Mouse (Mus musculus): ENCODE measurements around the gene Rnase13. TPM values are rescaled to one million over a fixed set of nuclear protein-coding genes. Genes with fewer than 3 reads are reported as not detected.

Rnase13 gene
- polyA plus RNA-seq, 1 experiment from 2014 or later = not detected

DNA sequence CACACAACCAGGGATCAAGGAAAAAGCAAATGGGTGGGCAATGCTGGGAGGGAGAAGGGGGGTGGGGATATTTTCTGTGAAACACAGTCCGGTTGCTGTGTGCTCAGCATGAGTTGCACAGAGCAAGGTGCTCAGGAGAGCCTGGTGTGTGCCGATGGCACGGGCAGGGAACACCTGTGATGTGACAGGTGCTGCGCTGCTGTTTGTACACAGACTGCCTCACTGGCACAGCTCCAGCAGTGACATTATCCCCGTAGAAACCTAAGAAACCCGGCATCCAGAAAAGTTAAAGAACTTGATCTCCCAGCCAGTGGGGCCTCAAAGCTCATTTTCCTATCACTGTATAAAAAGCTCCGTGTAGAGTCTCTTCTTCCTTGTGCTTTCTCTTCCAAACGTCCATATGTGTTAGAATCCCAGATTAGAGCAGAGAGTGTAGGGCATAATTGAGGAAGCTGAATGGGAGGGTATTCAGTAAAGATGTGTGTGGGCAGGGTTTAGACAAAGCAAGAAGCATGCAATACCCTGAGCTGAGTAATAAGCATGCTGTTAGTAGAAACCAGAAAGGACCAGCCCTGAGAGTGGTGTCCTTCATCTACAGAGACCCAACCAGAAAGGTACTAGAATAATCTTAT lies 25.9 kb downstream of the Rnase13 start:
- 78% methylated on average over 8 of the region's 8 CpGs for WGBS
- Histone ChIP-seq H3K36me3 (replicated peaks; ENCODE audit: control insufficient read depth, insufficient read depth, low read depth, low read length) (peaks cover 2% of the 10 kb centered on the region; the same call in 1 of the 2 replicates), H3K27me3 (ENCODE audit: control insufficient read depth, insufficient read depth, low read length) (no peaks in the 10 kb centered on the region), H3K4me3 (ENCODE audit: low read depth, low read length) (no peak overlapping the region), H3K27ac (replicated peaks; ENCODE audit: low read depth, low read length) (no peak overlapping the region), H3K9me3 (replicated peaks; ENCODE audit: control insufficient read depth, low read length) (no peaks in the 10 kb centered on the region), H3K4me2 (ENCODE audit: low read depth, low read length) (no peak overlapping the region), H3K4me1 (ENCODE audit: control insufficient read depth, insufficient read depth, low read length) (no peaks in the 10 kb centered on the region), H3K9ac (replicated peaks; ENCODE audit: low read length) (no peak overlapping the region)
- no peak for ATAC-seq (replicated peaks; ENCODE audit: insufficient number of reproducible peaks, low FRiP score, low TSS enrichment, low read depth)
- DNase-seq (ENCODE audit: low spot score) = no peak

DNA sequence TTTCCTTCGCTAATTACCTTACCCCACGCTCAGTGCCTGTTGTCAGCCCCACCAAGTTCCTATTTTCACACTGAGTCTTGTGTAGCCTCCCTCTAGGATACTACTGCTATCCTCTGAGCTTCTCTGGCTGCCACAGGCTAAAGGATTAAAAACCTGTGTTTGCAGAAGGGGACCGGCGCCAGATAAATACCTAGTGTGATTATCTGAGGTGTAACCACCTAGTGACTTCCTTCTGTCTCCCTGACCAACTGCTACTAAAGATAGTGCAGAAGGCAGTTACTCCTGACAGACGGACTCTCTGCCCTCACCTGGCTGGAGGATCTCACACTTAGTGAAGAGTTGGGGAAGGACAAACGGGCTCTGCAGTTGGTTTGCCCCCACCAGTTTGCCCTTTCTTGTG lies 26.6 kb downstream of the Rnase13 start:
- no peak for DNase-seq (ENCODE audit: low spot score)
- Histone ChIP-seq H3K27ac (replicated peaks; ENCODE audit: low read depth, low read length) (no peak overlapping the region), H3K4me2 (ENCODE audit: low read depth, low read length) (no peak overlapping the region), H3K36me3 (replicated peaks; ENCODE audit: control insufficient read depth, insufficient read depth, low read depth, low read length) (peaks cover 7% of the 10 kb centered on the region), H3K9me3 (replicated peaks; ENCODE audit: control insufficient read depth, low read length) (no peaks in the 10 kb centered on the region), H3K27me3 (ENCODE audit: control insufficient read depth, insufficient read depth, low read length) (no peaks in the 10 kb centered on the region), H3K4me1 (ENCODE audit: control insufficient read depth, insufficient read depth, low read length) (no peaks in the 10 kb centered on the region), H3K4me3 (ENCODE audit: low read depth, low read length) (no peak overlapping the region), H3K9ac (replicated peaks; ENCODE audit: low read length) (no peak overlapping the region)
- ATAC-seq (replicated peaks; ENCODE audit: insufficient number of reproducible peaks, low FRiP score, low TSS enrichment, low read depth) = no peak
- WGBS = 79% methylated on average over 6 of the region's 6 CpGs

DNA sequence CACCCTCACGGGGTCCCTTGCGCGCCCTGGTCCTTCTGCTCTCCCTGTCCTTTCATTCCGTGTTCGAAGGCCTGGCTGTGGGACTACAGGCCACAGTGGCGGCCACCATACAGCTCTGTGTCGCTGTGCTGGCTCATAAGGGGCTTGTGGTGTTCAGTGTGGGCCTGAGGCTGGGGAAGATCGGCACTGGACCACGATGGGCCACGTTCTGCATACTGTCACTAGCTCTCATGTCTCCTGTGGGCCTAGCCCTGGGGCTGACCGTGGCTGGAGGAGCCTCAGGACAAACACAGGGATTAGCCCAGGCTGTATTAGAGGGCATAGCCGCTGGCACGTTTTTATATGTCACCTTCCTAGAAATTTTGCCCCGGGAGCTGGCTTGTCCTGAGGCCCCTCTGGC lies 27.5 kb downstream of the Rnase13 start:
- 77% methylated on average over 14 of the region's 14 CpGs for WGBS
- no peak overlapping the region for H3K27ac ChIP-seq (replicated peaks; ENCODE audit: low read depth, low read length)
- H3K4me2 ChIP-seq (ENCODE audit: low read depth, low read length) = no peak overlapping the region

DNA sequence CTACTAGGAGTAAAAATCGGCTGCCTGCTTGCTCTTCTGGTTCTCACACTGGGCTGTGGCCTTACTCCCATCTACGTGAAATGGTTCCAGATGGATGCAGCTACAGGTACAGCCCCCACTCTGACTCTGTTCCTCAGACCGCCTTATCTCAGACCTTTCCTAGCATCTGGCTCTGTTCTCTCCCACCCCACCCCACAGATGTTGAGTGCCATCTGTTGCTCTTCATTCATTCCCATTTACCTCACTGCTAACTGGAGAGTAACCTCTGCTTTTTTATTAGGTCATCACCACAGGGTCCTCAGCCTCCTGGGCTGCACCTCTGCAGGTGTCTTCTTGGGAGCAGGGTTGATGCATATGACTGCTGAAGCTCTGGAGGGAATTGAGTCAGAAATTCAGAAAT lies 28.8 kb downstream of the Rnase13 start:
- 35% methylated on average over 3 of the region's 3 CpGs for WGBS
- Histone ChIP-seq H3K36me3 (replicated peaks; ENCODE audit: control insufficient read depth, insufficient read depth, low read depth, low read length) (peaks cover 10% of the 10 kb centered on the region), H3K27ac (replicated peaks; ENCODE audit: low read depth, low read length) (no peak overlapping the region), H3K4me2 (ENCODE audit: low read depth, low read length) (no peak overlapping the region), H3K4me3 (ENCODE audit: low read depth, low read length) (no peak overlapping the region), H3K9me3 (replicated peaks; ENCODE audit: control insufficient read depth, low read length) (no peaks in the 10 kb centered on the region), H3K9ac (replicated peaks; ENCODE audit: low read length) (no peak overlapping the region), H3K4me1 (ENCODE audit: control insufficient read depth, insufficient read depth, low read length) (no peaks in the 10 kb centered on the region), H3K27me3 (ENCODE audit: control insufficient read depth, insufficient read depth, low read length) (no peaks in the 10 kb centered on the region)
- ATAC-seq (replicated peaks; ENCODE audit: insufficient number of reproducible peaks, low FRiP score, low TSS enrichment, low read depth) (0 out of 2 replicates have a peak, but pooled peaks have one; percentile 8), DNase-seq (ENCODE audit: low spot score) (no peak)

More for the DNA sequence above, 27.5 kb downstream of the Rnase13 start:
- no peaks in the 10 kb centered on the region for H3K4me1 ChIP-seq (ENCODE audit: control insufficient read depth, insufficient read depth, low read length)
- no peak overlapping the region for H3K4me3 ChIP-seq (ENCODE audit: low read depth, low read length)
- H3K27me3 ChIP-seq (ENCODE audit: control insufficient read depth, insufficient read depth, low read length) = no peaks in the 10 kb centered on the region
- no peak overlapping the region for H3K9ac ChIP-seq (replicated peaks; ENCODE audit: low read length)
- no peaks in the 10 kb centered on the region for H3K9me3 ChIP-seq (replicated peaks; ENCODE audit: control insufficient read depth, low read length)
- DNase-seq (ENCODE audit: low spot score) (no peak), ATAC-seq (replicated peaks; ENCODE audit: insufficient number of reproducible peaks, low FRiP score, low TSS enrichment, low read depth) (no peak)
- H3K36me3 ChIP-seq (replicated peaks; ENCODE audit: control insufficient read depth, insufficient read depth, low read depth, low read length) = peaks cover 10% of the 10 kb centered on the region

DNA sequence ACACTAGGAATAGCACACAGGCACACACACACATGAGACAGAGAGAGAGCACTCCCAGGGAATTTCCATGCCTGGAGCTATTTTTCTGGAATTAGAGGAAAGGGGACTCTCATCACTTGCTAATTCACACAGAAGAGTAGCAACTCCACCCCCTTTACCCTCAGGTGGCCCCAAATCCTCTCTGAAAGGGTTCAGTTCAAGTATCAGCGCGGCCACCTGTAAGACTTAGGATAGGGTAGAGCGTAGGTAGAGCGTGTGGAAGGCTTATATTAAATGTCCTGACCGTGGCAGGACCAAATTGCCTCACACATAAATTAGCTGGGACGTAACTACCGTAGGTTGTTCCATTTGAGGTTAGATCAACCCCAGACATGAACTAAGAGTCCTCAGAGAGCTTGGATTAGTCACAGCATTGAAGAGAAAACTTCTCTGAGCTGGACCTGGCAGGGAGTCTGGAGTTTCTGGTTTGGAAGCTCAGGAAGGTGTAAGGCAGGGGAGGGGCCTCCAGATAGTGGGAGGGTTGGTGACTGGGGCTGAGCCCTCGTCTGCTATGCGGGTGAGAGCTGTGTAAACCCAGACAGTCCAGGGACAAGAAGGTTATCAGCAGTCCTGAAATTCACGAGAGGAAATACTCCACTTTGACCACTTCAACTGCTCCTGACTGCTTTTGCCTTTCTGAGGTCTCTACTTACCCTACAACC lies 29.3 kb downstream of the Rnase13 start:
- peaks cover 10% of the 10 kb centered on the region for H3K36me3 ChIP-seq (replicated peaks; ENCODE audit: control insufficient read depth, insufficient read depth, low read depth, low read length)
- no peak overlapping the region for H3K4me3 ChIP-seq (ENCODE audit: low read depth, low read length)
- no peak overlapping the region for H3K27ac ChIP-seq (replicated peaks; ENCODE audit: low read depth, low read length)
- no peak overlapping the region for H3K4me2 ChIP-seq (ENCODE audit: low read depth, low read length)
- 20% methylated on average over 10 of the region's 10 CpGs for WGBS
- H3K9me3 ChIP-seq (replicated peaks; ENCODE audit: control insufficient read depth, low read length) = no peaks in the 10 kb centered on the region
- no peaks in the 10 kb centered on the region for H3K27me3 ChIP-seq (ENCODE audit: control insufficient read depth, insufficient read depth, low read length)
- DNase-seq (ENCODE audit: low spot score) = no peak
- peak; percentile 66; the same call in 1 of the 2 replicates for ATAC-seq (replicated peaks; ENCODE audit: insufficient number of reproducible peaks, low FRiP score, low TSS enrichment, low read depth)
- H3K9ac ChIP-seq (replicated peaks; ENCODE audit: low read length) = no peak overlapping the region
- H3K4me1 ChIP-seq (ENCODE audit: control insufficient read depth, insufficient read depth, low read length) = no peaks in the 10 kb centered on the region

DNA sequence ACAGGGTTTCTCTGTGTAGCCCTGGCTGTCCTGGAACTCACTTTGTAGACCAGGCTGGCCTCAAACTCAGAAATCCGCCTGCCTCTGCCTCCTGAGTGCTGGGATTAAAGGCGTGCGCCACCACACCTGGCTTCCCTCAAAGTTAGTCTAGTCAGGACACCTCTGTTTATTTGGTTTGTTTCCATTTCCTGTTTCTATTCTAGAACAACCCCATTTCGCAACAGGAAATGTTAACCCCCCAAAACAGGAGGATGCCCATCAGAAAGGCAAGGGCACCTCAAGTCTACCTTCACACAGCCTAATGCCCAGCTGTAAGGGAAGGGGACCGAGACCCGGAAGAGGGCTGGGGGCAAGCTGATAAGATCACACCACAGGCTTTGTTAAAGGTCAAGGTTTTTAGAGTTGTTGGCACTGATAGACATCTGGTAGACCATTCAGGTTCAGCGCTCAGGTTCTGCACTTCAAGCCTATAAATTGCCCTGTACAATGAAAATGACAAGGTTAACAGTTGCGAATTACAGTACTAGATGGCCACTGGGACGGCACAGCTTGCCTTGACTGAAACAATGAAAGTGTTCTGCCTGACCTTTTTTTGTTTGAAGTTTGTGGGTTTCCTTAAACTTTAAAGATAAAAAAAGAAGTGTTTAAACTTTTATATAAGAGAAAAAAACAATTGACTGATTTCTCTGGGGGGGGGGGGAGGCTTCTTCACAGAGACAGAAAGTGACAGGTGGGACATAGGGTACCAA lies 30.2 kb downstream of the Rnase13 start, which contains the start of gene Slc39a2:
Gene Slc39a2 (plus strand): TSS at position 699 of the 749 bp plus-strand sequence.
- Histone ChIP-seq H3K27ac (replicated peaks; ENCODE audit: low read depth, low read length) (no peak within 1 kb of the TSS), H3K9ac (replicated peaks; ENCODE audit: low read length) (no peak within 1 kb of the TSS), H3K9me3 (replicated peaks; ENCODE audit: control insufficient read depth, low read length) (no peaks in the 10 kb centered on the region), H3K4me3 (ENCODE audit: low read depth, low read length) (no peak within 1 kb of the TSS), H3K36me3 (replicated peaks; ENCODE audit: control insufficient read depth, insufficient read depth, low read depth, low read length) (peaks cover 10% of the 10 kb centered on the region), H3K4me1 (ENCODE audit: control insufficient read depth, insufficient read depth, low read length) (no peaks in the 10 kb centered on the region), H3K4me2 (ENCODE audit: low read depth, low read length) (no peak within 1 kb of the TSS), H3K27me3 (ENCODE audit: control insufficient read depth, insufficient read depth, low read length) (no peaks in the 10 kb centered on the region)
- WGBS = 93% methylated on average over 9 of the region's 9 CpGs
- ATAC-seq (replicated peaks; ENCODE audit: insufficient number of reproducible peaks, low FRiP score, low TSS enrichment, low read depth) (no peak), DNase-seq (ENCODE audit: low spot score) (no peak)

DNA sequence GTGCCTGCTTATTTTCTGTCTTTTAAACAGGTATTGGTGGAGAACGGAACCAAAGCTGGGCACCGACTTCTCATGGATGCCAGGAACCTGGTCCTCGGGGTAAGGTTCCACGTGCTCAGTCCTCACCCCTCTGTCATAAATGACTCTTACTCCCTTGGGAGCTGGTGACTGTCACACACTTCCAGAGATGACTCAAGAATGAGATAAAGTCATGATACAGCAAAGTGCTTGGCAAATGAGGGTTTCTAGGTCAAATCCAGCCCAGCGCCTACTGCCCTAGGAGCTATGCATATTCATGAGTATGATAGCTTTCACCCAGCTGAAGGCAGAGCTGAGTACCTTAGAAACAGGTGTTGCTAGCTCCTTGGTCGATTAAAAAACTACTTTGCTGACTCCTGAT lies 32.7 kb downstream of the Rnase13 start:
- no peak overlapping the region for H3K9ac ChIP-seq (replicated peaks; ENCODE audit: low read length)
- WGBS = 85% methylated on average over 6 of the region's 6 CpGs
- H3K4me3 ChIP-seq (ENCODE audit: low read depth, low read length) = no peak overlapping the region
- no peaks in the 10 kb centered on the region for H3K9me3 ChIP-seq (replicated peaks; ENCODE audit: control insufficient read depth, low read length)
- no peak overlapping the region for H3K27ac ChIP-seq (replicated peaks; ENCODE audit: low read depth, low read length)
- no peak for ATAC-seq (replicated peaks; ENCODE audit: insufficient number of reproducible peaks, low FRiP score, low TSS enrichment, low read depth)
- peaks cover 10% of the 10 kb centered on the region for H3K36me3 ChIP-seq (replicated peaks; ENCODE audit: control insufficient read depth, insufficient read depth, low read depth, low read length)
- no peaks in the 10 kb centered on the region for H3K4me1 ChIP-seq (ENCODE audit: control insufficient read depth, insufficient read depth, low read length)
- no peak overlapping the region for H3K4me2 ChIP-seq (ENCODE audit: low read depth, low read length)
- DNase-seq (ENCODE audit: low spot score) = no peak
- H3K27me3 ChIP-seq (ENCODE audit: control insufficient read depth, insufficient read depth, low read length) = no peaks in the 10 kb centered on the region

DNA sequence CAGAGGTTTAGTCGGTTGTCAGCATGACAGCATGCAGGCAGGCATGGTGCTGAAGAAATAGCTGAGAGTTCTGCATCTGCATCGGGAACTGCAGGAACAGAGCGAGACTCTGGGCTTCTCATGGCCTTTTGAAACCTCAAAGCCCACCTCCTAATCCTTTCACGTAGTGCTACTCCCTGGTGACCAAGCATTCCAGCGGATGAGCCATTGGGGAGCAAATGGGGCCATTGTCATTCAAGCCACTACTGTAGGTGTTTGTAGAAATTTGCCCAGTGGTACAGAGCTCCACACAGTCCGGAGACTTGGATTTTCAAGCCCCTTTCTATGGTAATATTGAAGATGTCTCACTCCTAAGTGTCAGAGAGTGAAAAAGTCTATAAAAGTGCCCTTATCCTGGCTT lies 36.5 kb downstream of the Rnase13 start:
- H3K36me3 ChIP-seq (replicated peaks; ENCODE audit: control insufficient read depth, insufficient read depth, low read depth, low read length) = peaks cover 4% of the 10 kb centered on the region
- DNase-seq (ENCODE audit: low spot score) (no peak), ATAC-seq (replicated peaks; ENCODE audit: insufficient number of reproducible peaks, low FRiP score, low TSS enrichment, low read depth) (no peak)
- H3K4me3 ChIP-seq (ENCODE audit: low read depth, low read length) = peak overlapping the region; percentile 6; the same call in 1 of the 2 replicates
- no peaks in the 10 kb centered on the region for H3K27me3 ChIP-seq (ENCODE audit: control insufficient read depth, insufficient read depth, low read length)
- H3K4me1 ChIP-seq (ENCODE audit: control insufficient read depth, insufficient read depth, low read length) = no peaks in the 10 kb centered on the region
- 52% methylated on average over 6 of the region's 6 CpGs for WGBS
- H3K4me2 ChIP-seq (ENCODE audit: low read depth, low read length) = no peak overlapping the region
- no peak overlapping the region for H3K9ac ChIP-seq (replicated peaks; ENCODE audit: low read length)
- no peak overlapping the region for H3K27ac ChIP-seq (replicated peaks; ENCODE audit: low read depth, low read length)
- no peaks in the 10 kb centered on the region for H3K9me3 ChIP-seq (replicated peaks; ENCODE audit: control insufficient read depth, low read length)
